Mouse (Mus musculus) liver, embryonic 14.5 days (tissue): ENCODE data around the gene Bcl3. TPM values are rescaled to one million over a fixed set of nuclear protein-coding genes. Genes with fewer than 3 reads are reported as not detected.

Source experiments
- ATAC-seq: fragments of 200-750 bp; cut with Nextera tagmentation; 2 replicates; pipeline ENCODE4 v1.8.0; 2017; ENCODE audit warnings: moderate number of reproducible peaks, mild to moderate bottlenecking, moderate library complexity; ENCODE audit not compliant: insufficient read depth
- DNase-seq, 3 experiments: peaks; one replicate each; pipeline ENCODE4 v3.0.0-alpha.2; 2012 to 2013; ENCODE audit warnings: low read depth in 3 of 3, low spot score in 3 of 3
- H3K27ac ChIP-seq: fragments of 300-500 bp; sonication (generic); 2 replicates; pipeline ENCODE4 v1.5.1; 2014; ENCODE audit warnings: moderate library complexity, mild to moderate bottlenecking, control low read depth, inconsistent platforms
- H3K27me3 ChIP-seq: fragments of 300-500 bp; sonication (generic); 2 replicates; pipeline ENCODE4 v1.6.1; 2014; ENCODE audit warnings: mild to moderate bottlenecking, low read length, moderate library complexity; ENCODE audit not compliant: control insufficient read depth, insufficient read depth
- H3K36me3 ChIP-seq: fragments of 300-500 bp; sonication (generic); replicated peaks from 2 replicates; pipeline ENCODE4 v1.6.1; 2014; ENCODE audit warnings: low read depth; ENCODE audit not compliant: control insufficient read depth, insufficient read depth
- H3K4me1 ChIP-seq, 2 experiments: fragments of 200-500 bp in 1 of 2; fragments of 300-500 bp in 1 of 2; sonication (generic) in 1 of 2; replicated peaks; 2 replicates each; pipeline ENCODE4 v1.6.1; 2012 to 2014; ENCODE audit warnings: antibody characterized with exemption in 1 of 2, inconsistent platforms in 1 of 2, low read length in 1 of 2; ENCODE audit not compliant: control insufficient read depth in 2 of 2, insufficient read depth in 2 of 2
- H3K4me2 ChIP-seq: fragments of 300-500 bp; sonication (generic); 2 replicates; pipeline ENCODE4 v1.6.1; 2014; ENCODE audit warnings: low read depth, mild to moderate bottlenecking, control low read depth, moderate library complexity
- H3K4me3 ChIP-seq, 2 experiments: fragments of 200-500 bp in 1 of 2; fragments of 300-500 bp in 1 of 2; sonication (generic) in 1 of 2; 2 replicates each; pipeline ENCODE4 v1.5.1; 2012 to 2014; ENCODE audit warnings: low read depth in 2 of 2, low read length in 2 of 2, mild to moderate bottlenecking in 2 of 2, control low read depth in 1 of 2, inconsistent platforms in 1 of 2, moderate library complexity in 1 of 2; ENCODE audit not compliant: insufficient read depth in 1 of 2
- H3K9ac ChIP-seq: fragments of 300-500 bp; sonication (generic); replicated peaks from 2 replicates; pipeline ENCODE4 v1.6.1; 2014; ENCODE audit warnings: mild to moderate bottlenecking, control low read depth, moderate library complexity
- H3K9me3 ChIP-seq: fragments of 300-500 bp; sonication (generic); 2 replicates; pipeline ENCODE4 v1.6.1; 2016; ENCODE audit warnings: low read length, mixed read lengths; ENCODE audit not compliant: control insufficient read depth
- CTCF ChIP-seq: IDR thresholded peaks from 2 replicates; pipeline ENCODE4 v1.5.1; 2016; ENCODE audit warnings: antibody characterized with exemption, low read depth, control low read depth
- EP300 ChIP-seq: IDR thresholded peaks from 2 replicates; pipeline ENCODE4 v1.6.1; 2016; ENCODE audit warnings: antibody characterized with exemption, low read depth
- WGBS: fragments of 180-500 bp; shearing (Covaris S2); extraction: QIAGEN DNeasy Blood & Tissue Kit; methylation state at CpG from one replicate; pipeline ENCODE4 v1.1.7; 2014; ENCODE audit not compliant: insufficient replicate concordance; 5-methylcytosine and 5-hydroxymethylcytosine counted together
- polyA plus RNA-seq, 2 experiments: library from polyadenylated mRNA; depleted of rRNA in 1 of 2; stranded (reverse) in 1 of 2; unstranded in 1 of 2; fragments of >200 nt; fragmentation: Nextera tagmentation in 1 of 2; extraction: Ambion mirVana in 1 of 2; gene quantifications; 2 replicates each; pipeline versions ENCODE4 v1.2.1 to v1.2.3; 2012 to 2014

Gene Bcl3
- polyA plus RNA-seq, 2 experiments, result 3.1 to 3.5 TPM

DNA sequence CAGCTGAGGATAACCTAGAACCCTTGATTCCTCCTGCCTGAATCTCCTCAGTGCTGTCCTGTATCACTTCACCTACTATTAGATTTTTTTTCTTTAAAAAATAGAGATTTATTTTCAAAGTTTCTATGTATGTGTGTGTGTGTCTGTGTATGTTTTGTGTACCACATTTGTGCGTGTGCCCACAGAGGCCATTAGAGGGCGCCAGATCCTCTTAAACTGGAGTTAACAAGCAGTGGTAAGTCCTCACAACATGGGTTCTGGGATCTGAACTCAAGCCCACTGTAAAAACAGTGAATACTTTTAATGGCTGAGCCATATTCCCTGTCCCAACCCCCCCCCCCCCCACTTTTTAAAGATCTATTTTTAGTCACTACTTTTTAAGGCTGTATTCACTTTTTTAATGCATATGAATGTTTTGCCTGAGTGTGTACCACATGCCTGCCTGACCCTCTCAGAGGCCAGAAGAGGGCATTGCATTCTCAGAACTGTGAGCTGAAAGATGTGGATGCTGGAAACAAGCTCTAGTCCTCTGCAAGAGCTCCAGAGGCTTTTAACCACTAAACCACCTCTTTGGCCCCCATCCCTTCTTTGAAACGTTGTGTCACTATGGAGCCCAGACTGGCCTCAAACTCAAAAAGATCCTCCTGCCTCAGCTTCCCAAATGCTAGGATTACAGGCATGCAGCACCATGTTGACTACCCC, 2.1 kb downstream of the Bcl3 start:
- WGBS, result 58% methylated on average over 3 of the region's 3 CpGs
- ATAC-seq (no peak), DNase-seq (no peak)
- Histone ChIP-seq H3K9ac (no peak overlapping the region), H3K4me3 (no peak overlapping the region), H3K4me2 (no peak overlapping the region), H3K27me3 (peaks cover 19% of the 10 kb centered on the region), H3K36me3 (no peaks in the 10 kb centered on the region), H3K4me1 (peaks cover 0 to 32% of the 10 kb centered on the region in 2 experiments; a peak in 3 of 4 replicates), H3K9me3 (no peaks in the 10 kb centered on the region), H3K27ac (no peak overlapping the region)
- TF ChIP-seq CTCF (no peak; the same call in 1 of the 2 replicates), EP300 (no peak)

DNA sequence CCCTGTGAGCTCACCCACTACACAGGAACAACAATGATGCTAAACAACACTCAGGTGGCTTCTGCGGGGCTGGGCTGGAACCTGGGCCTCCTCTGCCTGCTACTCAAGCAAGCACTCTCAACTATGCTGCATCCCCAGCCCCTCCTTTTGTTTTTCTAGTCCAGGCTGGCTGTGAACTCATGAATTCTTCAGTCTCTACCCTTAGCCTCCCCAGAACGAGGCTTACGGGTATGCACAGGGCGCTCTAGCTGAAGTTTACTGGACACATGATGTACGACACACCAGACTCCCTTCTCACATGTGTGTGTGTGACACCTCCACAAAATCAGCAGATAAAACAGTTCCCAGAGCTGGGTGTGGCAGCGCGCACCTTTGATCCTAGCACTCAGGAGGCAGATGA, 3.7 kb downstream of the Bcl3 start:
- no peak overlapping the region for H3K4me3 ChIP-seq
- no peak overlapping the region for H3K27ac ChIP-seq
- peaks cover 19% of the 10 kb centered on the region for H3K27me3 ChIP-seq
- no peak for ATAC-seq
- H3K9me3 ChIP-seq, result no peaks in the 10 kb centered on the region
- no peak overlapping the region for H3K9ac ChIP-seq
- H3K36me3 ChIP-seq, result no peaks in the 10 kb centered on the region
- H3K4me2 ChIP-seq, result no peak overlapping the region
- peaks cover 0 to 23% of the 10 kb centered on the region in 2 experiments; a peak in 3 of 4 replicates for H3K4me1 ChIP-seq
- no peak for DNase-seq
- TF ChIP-seq CTCF, result no peak
- no peak for TF ChIP-seq EP300
- WGBS, result 60% methylated on average over 7 of the region's 7 CpGs

DNA sequence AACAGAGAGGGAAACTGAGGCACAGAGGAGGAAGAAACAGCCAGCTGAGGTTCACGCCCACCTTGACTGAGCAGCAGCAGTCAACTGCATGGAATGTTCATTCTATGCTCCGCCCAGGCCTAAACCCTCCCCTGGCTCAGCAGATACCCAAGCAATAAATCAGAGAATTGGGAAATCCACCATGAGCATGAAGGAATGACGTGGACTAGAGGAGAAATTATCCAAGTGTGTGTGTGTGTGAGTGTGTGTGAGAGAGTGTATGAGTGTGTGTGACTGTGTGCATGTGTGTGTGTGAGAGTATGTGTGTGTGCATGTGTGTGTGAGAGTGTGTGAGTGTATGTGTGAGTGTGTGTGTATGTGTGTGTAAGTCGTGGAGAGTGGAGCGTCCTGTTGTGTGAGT, 4.1 kb downstream of the Bcl3 start:
- Histone ChIP-seq H3K9me3 (no peaks in the 10 kb centered on the region), H3K27me3 (peaks cover 18% of the 10 kb centered on the region), H3K36me3 (no peaks in the 10 kb centered on the region), H3K9ac (no peak overlapping the region), H3K4me3 (no peak overlapping the region), H3K4me2 (no peak overlapping the region), H3K4me1 (peaks cover 0 to 20% of the 10 kb centered on the region in 2 experiments; a peak in 3 of 4 replicates), H3K27ac (no peak overlapping the region)
- TF ChIP-seq EP300, result no peak
- no peak for TF ChIP-seq CTCF
- 48% methylated on average over 5 of the region's 5 CpGs for WGBS
- DNase-seq, result no peak
- no peak for ATAC-seq

DNA sequence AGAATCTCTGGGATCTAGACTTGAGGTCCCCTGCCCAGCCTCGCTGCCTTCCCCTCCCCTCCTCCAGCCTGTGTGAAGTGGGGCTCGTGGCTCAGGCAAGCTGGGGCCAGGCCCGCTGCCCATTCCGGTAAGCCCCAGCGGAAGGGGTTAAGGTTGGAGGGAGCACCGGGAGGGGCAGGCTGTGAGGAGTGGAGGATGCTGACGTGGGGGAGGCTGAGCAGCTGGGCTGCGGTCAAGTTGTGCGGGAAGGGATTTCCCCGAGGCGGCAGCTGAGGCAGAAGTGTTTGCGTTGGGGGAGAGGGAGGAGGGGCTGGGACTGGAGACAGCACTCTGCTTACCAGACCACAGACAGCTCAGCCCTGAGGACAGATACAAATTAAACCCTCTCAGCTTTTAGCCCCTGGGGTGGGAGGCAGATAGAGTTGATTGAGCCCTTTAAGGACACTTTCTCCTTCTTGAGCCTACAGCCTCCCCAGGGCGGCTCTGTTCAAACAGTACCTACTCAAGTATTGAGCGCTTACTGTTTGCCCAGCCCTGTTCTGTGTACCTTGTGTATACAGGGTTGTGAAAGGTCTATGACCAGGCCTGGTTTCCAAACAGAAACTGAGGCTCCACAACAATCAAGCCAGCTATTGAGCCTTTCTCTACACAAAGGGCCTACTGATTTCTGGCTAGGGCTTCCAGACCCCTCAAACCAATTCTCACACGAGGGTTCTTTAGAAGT, 5.0 kb downstream of the Bcl3 start:
- Histone ChIP-seq H3K27me3 (peaks cover 12% of the 10 kb centered on the region), H3K4me2 (peak overlapping the region; percentile 58), H3K4me1 (peaks cover 0 to 18% of the 10 kb centered on the region in 2 experiments; a peak in 3 of 4 replicates), H3K9ac (no peak overlapping the region; the same call in 1 of the 2 replicates), H3K9me3 (no peaks in the 10 kb centered on the region), H3K36me3 (no peaks in the 10 kb centered on the region), H3K4me3 (peak overlapping the region; percentile 38 to 50), H3K27ac (peak overlapping the region; percentile 19; the same call in 1 of the 2 replicates)
- ATAC-seq, result peak; percentile 70
- DNase-seq, result no peak
- 4% methylated on average over 15 of the region's 15 CpGs for WGBS
- TF ChIP-seq EP300, result no peak
- no peak for TF ChIP-seq CTCF

DNA sequence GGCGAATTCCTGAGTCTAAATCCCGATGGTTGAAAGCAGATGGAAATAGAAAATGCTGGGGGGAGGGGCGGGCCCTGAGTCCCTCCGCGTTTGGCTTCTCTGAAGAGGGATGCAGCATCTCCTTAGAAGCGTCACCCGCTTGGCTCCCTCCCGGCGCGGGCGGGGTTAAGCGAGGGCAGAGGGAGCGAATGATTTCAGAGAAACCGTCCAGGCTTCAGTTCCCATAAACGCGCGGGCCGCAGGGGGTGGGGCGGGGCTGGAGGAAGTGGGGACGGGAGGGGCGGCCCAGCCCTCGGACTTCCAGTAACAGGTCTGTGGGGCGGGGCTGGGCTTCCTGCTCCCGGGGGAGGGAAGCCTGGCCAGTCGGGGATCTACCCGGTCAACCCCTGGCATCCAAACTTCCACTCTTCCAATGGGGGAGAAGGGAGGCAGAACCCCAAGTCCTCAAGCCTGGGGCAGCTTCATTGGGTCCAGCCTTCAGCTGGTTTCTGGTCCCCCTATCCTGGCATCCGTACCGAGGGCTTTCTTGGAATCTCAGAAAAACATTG, 6.3 kb downstream of the Bcl3 start:
- TF ChIP-seq CTCF, result no peak
- no peak for TF ChIP-seq EP300
- peak; percentile 59 for ATAC-seq
- H3K27me3 ChIP-seq, result no peaks in the 10 kb centered on the region; the same call in 1 of the 2 replicates
- H3K4me1 ChIP-seq, result peaks cover 0 to 18% of the 10 kb centered on the region in 2 experiments; a peak in 3 of 4 replicates
- H3K9ac ChIP-seq, result no peak overlapping the region
- H3K9me3 ChIP-seq, result no peaks in the 10 kb centered on the region
- peak overlapping the region; percentile 58 for H3K4me2 ChIP-seq
- H3K4me3 ChIP-seq, result peak overlapping the region; percentile 39 to 50
- WGBS, result under 1% methylated on average over 28 of the region's 28 CpGs
- no peak overlapping the region for H3K27ac ChIP-seq
- peak in 1 of 3 experiments; percentile 55 for DNase-seq
- no peaks in the 10 kb centered on the region for H3K36me3 ChIP-seq
